Mouse (Mus musculus): ENCODE measurements around the gene Sf3b3. TPM values are rescaled to one million over a fixed set of nuclear protein-coding genes. Genes with fewer than 3 reads are reported as not detected.

Gene Sf3b3
- polyA plus RNA-seq, 1 experiment from 2014 or later: 247 TPM

DNA sequence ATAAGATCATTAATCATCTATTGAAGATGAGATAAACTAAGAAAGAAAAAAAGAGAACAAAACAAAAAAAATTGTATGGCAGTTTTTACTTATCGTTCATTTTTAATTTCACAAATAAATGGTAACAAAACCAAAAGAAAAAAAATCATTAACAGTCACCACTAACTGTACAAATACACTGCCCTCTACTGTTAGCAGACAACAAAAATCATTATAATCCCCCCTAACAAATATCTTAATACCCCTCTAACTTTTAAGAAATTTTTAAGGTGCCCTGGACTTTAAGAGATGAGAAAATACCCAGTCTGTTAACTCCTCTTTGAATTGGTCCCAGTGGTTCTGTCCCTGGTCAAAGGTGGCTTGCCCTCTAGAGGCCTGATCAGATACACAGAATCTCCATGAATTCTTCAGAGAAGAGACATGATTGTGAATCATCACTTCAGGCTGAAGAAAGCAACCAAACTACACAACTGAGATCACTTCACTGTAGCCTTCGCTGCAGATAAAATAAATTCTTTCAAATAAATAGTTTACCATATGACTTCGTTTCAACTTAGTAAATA, 4.5 kb downstream of the Sf3b3 start:
- Histone ChIP-seq H3K36me3 (replicated peaks) (peaks cover 81% of the 10 kb centered on the region), H3K4me3 (no peak overlapping the region), H3K27ac (no peak overlapping the region), H3K4me1 (peaks cover 15% of the 10 kb centered on the region), H3K27me3 (ENCODE audit: poor library complexity, severe bottlenecking) (no peaks in the 10 kb centered on the region), H3K9me3 (no peaks in the 10 kb centered on the region)
- WGBS: 93% methylated on average over 3 of the region's 3 CpGs
- no peak for DNase-seq (ENCODE audit: extremely low spot score, low spot score)

DNA sequence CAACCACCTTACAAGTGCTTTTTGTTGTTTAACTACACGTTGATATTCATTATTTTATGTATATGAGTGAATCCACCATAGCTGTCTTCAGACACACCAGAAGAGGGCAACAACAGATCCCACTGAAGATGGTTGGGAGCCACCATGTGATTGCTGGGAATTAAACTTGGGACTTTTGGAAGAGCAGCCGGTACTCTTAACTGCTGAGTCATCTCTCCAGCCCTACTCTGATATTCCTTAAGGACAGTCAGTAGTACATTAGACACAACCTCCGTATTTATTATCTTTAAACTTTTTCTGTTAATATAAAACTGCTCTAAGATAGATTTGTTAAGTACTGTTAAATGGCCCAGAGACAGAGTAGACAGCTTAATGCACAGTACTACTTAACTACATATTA, 14.6 kb downstream of the Sf3b3 start:
- Histone ChIP-seq H3K27ac (no peak overlapping the region), H3K4me1 (no peaks in the 10 kb centered on the region), H3K9me3 (no peaks in the 10 kb centered on the region), H3K27me3 (ENCODE audit: poor library complexity, severe bottlenecking) (no peaks in the 10 kb centered on the region), H3K36me3 (replicated peaks) (peaks cover 100% of the 10 kb centered on the region), H3K4me3 (no peak overlapping the region)
- 90% methylated on average over 3 of the region's 3 CpGs for WGBS
- no peak for DNase-seq (ENCODE audit: extremely low spot score, low spot score)

DNA sequence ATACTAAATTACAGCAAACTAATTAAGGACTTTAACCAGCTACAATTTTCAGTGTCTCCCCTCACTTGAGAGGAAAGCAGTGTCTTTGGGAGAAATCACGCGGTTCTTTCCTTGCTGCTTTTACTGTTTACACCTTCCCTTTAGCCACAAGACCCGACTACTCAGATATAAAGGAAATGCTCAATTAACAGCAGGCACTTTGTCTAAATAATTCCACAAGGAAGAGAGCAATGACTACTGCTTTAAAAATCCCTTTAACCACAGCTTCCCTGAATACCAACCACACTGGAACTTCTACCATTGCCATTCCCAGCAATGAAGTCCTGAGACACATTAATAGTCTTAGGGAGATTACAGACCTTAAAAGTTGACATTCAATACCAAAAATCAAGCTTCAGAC, 18.1 kb downstream of the Sf3b3 start:
- no peak for DNase-seq (ENCODE audit: extremely low spot score, low spot score)
- Histone ChIP-seq H3K4me1 (no peaks in the 10 kb centered on the region), H3K4me3 (no peak overlapping the region), H3K36me3 (replicated peaks) (peaks cover 100% of the 10 kb centered on the region), H3K27ac (no peak overlapping the region), H3K9me3 (no peaks in the 10 kb centered on the region), H3K27me3 (ENCODE audit: poor library complexity, severe bottlenecking) (no peaks in the 10 kb centered on the region)
- 93% methylated on average over 3 of the region's 3 CpGs for WGBS

DNA sequence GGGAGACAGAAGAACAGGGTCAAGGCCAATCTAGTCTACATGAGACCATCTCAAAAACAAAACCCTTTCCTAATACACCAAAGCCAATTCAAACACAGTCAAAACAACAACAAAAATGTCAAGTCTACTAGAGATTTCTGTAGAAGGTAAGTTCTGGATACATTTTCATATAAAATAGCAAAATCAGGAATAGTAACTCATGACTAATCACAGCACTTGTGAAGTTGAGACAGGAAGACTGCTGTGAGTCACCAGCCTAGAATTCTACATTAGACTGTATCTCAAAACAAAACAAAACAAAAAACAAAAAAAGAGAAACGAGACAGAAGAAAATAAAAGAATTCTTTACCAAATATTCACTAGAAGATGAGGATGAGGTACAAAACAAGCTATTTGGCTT, 21.7 kb downstream of the Sf3b3 start:
- Histone ChIP-seq H3K9me3 (no peaks in the 10 kb centered on the region), H3K27ac (no peak overlapping the region), H3K27me3 (ENCODE audit: poor library complexity, severe bottlenecking) (no peaks in the 10 kb centered on the region), H3K4me1 (no peaks in the 10 kb centered on the region), H3K4me3 (no peak overlapping the region), H3K36me3 (replicated peaks) (peaks cover 100% of the 10 kb centered on the region)
- no peak for DNase-seq (ENCODE audit: extremely low spot score, low spot score)
- WGBS: 76% methylated on average over 1 of the region's 1 CpGs

DNA sequence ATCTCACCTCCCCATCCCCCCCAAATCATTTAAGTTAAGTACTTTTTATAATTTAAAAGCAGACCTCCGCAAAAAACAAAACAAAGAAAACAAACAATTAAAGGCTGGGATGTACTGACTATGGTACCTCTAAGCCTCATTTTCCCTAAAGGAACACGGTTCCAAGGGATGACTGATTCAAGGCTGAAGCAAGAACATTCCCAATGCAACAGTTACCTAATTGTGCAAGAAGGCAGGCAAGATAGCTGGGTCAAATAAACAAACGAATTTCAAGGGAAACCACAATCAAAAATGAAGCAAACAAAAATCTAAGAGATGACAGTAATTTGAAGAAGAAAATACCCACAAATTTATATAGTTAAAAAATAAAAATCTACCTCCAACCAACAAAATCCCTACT, 24.6 kb downstream of the Sf3b3 start:
- no peaks in the 10 kb centered on the region for H3K9me3 ChIP-seq
- no peak overlapping the region for H3K4me3 ChIP-seq
- no peaks in the 10 kb centered on the region for H3K4me1 ChIP-seq
- WGBS: 88% methylated on average over 3 of the region's 3 CpGs
- DNase-seq (ENCODE audit: extremely low spot score, low spot score): no peak
- H3K27ac ChIP-seq: no peak overlapping the region
- no peaks in the 10 kb centered on the region for H3K27me3 ChIP-seq (ENCODE audit: poor library complexity, severe bottlenecking)
- peaks cover 100% of the 10 kb centered on the region for H3K36me3 ChIP-seq (replicated peaks)

DNA sequence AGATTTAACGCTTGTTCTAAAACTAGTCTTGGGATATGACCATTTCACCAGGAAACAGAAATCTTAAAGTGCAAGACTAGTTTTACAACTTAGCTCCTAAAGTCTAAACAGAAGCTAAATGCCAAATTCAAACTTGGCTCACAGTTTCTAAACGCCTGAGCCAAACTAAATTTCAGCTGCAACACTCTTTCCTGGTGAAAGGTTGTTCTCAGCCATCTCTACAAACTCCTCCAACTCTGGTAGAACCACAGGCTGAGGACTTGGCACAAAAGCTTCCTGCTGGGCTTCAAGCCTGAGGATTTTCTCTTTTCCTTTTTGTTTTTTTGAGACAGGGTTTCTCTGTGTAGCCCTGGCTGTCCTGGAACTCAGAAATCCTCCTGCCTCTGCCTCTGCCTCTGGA, 26.3 kb downstream of the Sf3b3 start:
- no peaks in the 10 kb centered on the region for H3K27me3 ChIP-seq (ENCODE audit: poor library complexity, severe bottlenecking)
- DNase-seq (ENCODE audit: extremely low spot score, low spot score): no peak
- no peaks in the 10 kb centered on the region for H3K9me3 ChIP-seq
- H3K36me3 ChIP-seq (replicated peaks): peaks cover 100% of the 10 kb centered on the region
- H3K4me1 ChIP-seq: no peaks in the 10 kb centered on the region
- H3K27ac ChIP-seq: no peak overlapping the region
- no peak overlapping the region for H3K4me3 ChIP-seq
- 92% methylated on average over 2 of the region's 2 CpGs for WGBS

DNA sequence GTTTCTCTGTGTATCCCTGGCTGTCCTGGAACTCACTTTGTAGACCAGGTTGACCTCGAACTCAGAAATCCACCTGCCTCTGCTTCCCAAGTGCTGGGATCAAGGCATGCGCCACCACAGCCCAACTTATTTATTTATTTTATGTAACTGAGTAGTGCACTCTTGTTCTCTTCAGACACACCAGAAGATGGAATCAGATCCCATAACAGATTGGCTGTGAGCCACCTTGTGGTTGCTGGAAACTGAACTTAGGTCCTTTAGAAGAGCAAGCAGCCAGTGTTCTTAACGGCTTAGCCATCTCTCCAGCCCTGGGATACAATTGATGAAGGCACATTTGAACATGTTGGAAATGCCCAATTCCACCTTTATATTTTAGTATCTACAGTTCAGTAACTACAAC, 28.0 kb downstream of the Sf3b3 start:
- no peak for DNase-seq (ENCODE audit: extremely low spot score, low spot score)
- no peak overlapping the region for H3K4me3 ChIP-seq
- 94% methylated on average over 3 of the region's 3 CpGs for WGBS
- no peaks in the 10 kb centered on the region for H3K27me3 ChIP-seq (ENCODE audit: poor library complexity, severe bottlenecking)
- H3K9me3 ChIP-seq: no peaks in the 10 kb centered on the region
- H3K27ac ChIP-seq: no peak overlapping the region
- no peaks in the 10 kb centered on the region for H3K4me1 ChIP-seq
- peaks cover 100% of the 10 kb centered on the region for H3K36me3 ChIP-seq (replicated peaks)

DNA sequence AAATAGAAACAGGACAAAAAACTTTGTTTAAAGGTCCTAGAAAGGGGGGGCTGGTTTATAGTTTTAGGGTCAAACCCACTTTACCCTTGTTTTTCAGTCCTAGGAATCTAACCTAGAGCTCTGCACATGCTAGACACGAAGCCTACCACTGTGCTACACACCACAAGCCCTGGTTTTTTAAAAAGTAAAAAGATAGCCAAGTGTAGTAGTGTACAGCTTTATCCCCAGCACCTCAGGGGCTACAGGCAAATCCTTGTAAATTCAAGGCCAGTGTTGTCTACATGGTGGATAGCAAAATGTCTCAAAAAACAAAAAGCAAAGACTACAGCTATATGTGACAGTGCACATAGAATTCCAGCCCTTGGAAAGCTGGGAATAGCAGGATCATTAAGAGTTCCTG, 29.6 kb downstream of the Sf3b3 start:
- H3K36me3 ChIP-seq (replicated peaks): peaks cover 100% of the 10 kb centered on the region
- H3K27ac ChIP-seq: no peak overlapping the region
- no peak for DNase-seq (ENCODE audit: extremely low spot score, low spot score)
- no peak overlapping the region for H3K4me3 ChIP-seq
- WGBS: 91% methylated on average over 1 of the region's 1 CpGs
- H3K9me3 ChIP-seq: no peaks in the 10 kb centered on the region
- no peaks in the 10 kb centered on the region for H3K27me3 ChIP-seq (ENCODE audit: poor library complexity, severe bottlenecking)
- no peaks in the 10 kb centered on the region for H3K4me1 ChIP-seq

DNA sequence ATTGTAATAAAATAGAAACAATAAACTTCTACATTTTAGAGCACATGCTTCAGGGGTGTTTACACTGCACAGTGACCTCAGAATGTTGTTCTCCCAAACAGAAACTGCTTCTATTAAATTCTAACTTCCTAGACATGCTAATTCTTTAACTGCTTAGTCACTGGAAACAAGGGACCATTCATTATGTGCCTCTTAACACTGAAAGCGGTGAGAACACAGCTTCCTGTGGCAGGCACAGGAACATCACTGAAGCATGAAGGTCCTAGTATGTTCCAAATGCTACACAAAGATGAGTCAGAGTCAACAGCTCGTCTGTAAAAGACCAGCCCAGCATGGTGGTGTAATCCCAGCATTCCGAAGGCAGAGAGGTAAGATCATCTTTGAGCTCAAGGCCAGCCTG, 31.3 kb downstream of the Sf3b3 start:
- H3K27me3 ChIP-seq (ENCODE audit: poor library complexity, severe bottlenecking): no peaks in the 10 kb centered on the region
- no peaks in the 10 kb centered on the region for H3K9me3 ChIP-seq
- 80% methylated on average over 3 of the region's 3 CpGs for whole genome bisulfite sequencing
- no peak for DNase-seq (ENCODE audit: extremely low spot score, low spot score)
- no peak overlapping the region for H3K4me3 ChIP-seq
- no peaks in the 10 kb centered on the region for H3K4me1 ChIP-seq
- H3K36me3 ChIP-seq (replicated peaks): peaks cover 100% of the 10 kb centered on the region
- H3K27ac ChIP-seq: no peak overlapping the region

DNA sequence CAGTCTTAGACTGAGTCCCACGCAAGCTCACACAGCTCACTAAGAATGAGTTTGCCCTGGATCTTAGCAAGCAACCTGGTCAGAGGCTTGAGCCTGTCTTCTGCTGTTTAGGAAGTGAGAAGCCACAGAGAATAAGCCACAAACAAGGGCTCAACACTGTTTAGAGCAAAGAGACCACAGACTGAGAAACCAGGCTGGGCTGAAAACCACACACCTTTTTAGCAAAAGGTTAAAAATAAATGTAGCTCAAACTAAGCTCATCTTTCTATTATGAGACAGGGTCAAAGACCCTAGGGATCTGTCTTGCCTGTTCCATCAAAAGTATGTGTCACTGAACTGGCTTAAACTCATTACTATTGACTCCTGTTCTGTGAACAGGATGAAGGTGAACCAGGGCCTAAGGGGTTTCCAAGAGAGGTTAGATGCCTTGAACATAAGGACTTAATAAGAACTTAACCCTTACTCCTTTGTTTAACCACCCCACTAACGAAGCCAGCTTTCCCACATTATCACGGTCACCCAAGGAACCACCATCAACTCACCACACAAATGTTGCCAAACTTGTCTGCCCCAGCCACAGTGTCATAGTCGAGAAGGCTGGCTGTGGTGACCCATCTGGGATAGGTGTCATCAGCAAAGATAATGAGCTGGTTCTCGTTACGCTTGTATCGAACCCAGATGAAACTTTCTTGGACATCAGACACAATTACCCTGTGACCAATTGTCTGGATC, 33.3 kb downstream of the Sf3b3 start:
- Histone ChIP-seq H3K36me3 (replicated peaks) (peaks cover 99% of the 10 kb centered on the region), H3K27me3 (ENCODE audit: poor library complexity, severe bottlenecking) (no peaks in the 10 kb centered on the region), H3K4me1 (no peaks in the 10 kb centered on the region), H3K27ac (no peak overlapping the region), H3K9me3 (no peaks in the 10 kb centered on the region), H3K4me3 (no peak overlapping the region)
- WGBS: 91% methylated on average over 7 of the region's 7 CpGs
- DNase-seq (ENCODE audit: extremely low spot score, low spot score): no peak

DNA sequence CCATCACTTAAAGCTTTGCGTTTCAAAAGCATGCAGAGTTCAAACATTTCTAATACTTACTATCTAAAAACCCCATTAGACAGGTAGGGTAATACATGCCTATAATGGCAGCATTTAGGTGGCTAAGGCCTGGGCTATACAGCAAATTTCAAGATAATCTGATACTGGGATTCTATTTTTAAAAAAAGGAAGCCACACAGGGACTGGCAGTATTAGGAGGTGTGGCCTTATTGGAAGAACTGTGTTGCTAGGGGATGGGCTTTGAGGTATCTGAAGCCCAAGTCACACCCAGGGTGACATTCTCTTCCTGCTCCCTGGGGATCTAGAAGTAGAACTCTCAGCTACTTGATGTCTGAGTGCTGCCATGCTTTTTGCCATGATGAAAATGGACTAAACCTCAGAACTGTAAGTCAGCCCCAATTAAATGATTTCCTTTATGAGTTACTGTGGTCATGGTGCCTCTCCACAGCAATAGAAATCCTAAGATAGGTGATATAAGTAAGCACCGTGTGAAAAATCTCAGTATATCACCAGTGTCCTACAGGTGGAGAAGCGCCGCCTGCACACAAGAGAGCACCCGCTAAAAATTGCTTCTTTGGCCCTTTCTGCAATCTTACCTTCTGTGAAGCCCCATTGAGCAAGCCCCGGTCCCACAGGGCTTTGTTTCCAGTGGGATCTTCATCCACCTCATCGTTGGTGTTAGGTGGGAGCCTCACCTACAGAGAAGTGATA, 34.1 kb downstream of the Sf3b3 start:
- H3K4me3 ChIP-seq: no peak overlapping the region
- H3K27me3 ChIP-seq (ENCODE audit: poor library complexity, severe bottlenecking): no peaks in the 10 kb centered on the region
- no peaks in the 10 kb centered on the region for H3K9me3 ChIP-seq
- H3K4me1 ChIP-seq: no peaks in the 10 kb centered on the region
- H3K36me3 ChIP-seq (replicated peaks): peaks cover 92% of the 10 kb centered on the region
- no peak for DNase-seq (ENCODE audit: extremely low spot score, low spot score)
- H3K27ac ChIP-seq: no peak overlapping the region
- 97% methylated on average over 7 of the region's 7 CpGs for WGBS

DNA sequence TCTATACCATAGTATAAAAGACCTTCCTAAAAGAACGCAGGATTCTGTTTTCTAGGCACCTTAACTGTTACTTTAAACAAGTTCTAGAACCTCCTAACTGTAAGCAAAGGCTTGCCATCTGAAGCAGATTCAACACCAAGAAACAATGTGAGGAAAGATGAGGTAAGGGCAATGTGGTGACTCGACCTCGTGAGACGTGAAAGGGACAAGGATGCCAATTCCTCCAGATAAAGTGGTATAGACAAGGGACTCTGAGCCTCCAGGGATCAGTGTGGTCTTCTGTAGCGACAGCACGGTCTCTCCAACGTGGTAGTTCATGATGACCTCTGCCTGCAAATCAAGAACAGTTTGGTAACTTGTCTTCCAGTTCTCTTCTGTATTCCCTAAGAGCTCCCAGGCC, 34.8 kb downstream of the Sf3b3 start:
- 92% methylated on average over 7 of the region's 7 CpGs for WGBS
- H3K9me3 ChIP-seq: no peaks in the 10 kb centered on the region
- no peaks in the 10 kb centered on the region for H3K27me3 ChIP-seq (ENCODE audit: poor library complexity, severe bottlenecking)
- no peak overlapping the region for H3K27ac ChIP-seq
- no peak overlapping the region for H3K4me3 ChIP-seq
- H3K36me3 ChIP-seq (replicated peaks): peaks cover 84% of the 10 kb centered on the region
- 0 out of 2 replicates have a peak, but pooled peaks cover 4% of the 10 kb centered on the region for H3K4me1 ChIP-seq
- no peak for DNase-seq (ENCODE audit: extremely low spot score, low spot score)

DNA sequence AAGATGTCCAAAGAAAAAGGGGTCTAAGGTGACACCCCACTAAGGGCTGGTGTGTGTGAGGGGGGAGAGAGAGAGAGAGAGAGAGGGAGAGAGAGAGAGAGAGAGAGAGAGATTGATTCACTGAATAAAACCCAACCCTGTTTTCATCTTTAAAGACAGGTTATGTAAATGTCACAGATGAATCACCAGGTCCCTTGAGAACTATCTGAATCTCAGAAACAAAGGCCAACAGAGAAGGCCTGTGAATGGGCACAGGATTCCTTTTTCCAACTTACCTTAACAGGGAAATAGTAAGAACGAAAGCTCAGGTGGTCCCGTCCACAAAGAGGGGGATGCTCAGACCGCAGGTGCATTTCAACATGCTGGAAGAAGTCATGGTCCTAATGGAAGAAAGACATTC, 35.5 kb downstream of the Sf3b3 start:
- no peak overlapping the region for H3K4me3 ChIP-seq
- peaks cover 78% of the 10 kb centered on the region for H3K36me3 ChIP-seq (replicated peaks)
- no peak for DNase-seq (ENCODE audit: extremely low spot score, low spot score)
- H3K4me1 ChIP-seq: 0 out of 2 replicates have a peak, but pooled peaks cover 5% of the 10 kb centered on the region
- no peak overlapping the region for H3K27ac ChIP-seq
- WGBS: 97% methylated on average over 3 of the region's 3 CpGs
- H3K9me3 ChIP-seq: no peaks in the 10 kb centered on the region
- no peaks in the 10 kb centered on the region for H3K27me3 ChIP-seq (ENCODE audit: poor library complexity, severe bottlenecking)
